Mouse (Mus musculus) liver, postnatal 0 days (tissue): Measurements from ENCODE around the gene Celsr1.

Experiments used
- CTCF ChIP-seq: sonication (generic); IDR thresholded peaks from 2 replicates; pipeline ENCODE4 v1.5.1; 2016; ENCODE audit warnings: antibody characterized with exemption, low read depth
- EP300 ChIP-seq: IDR thresholded peaks from 2 replicates; pipeline ENCODE4 v1.6.1; 2016; ENCODE audit warnings: antibody characterized with exemption, low read depth, mild to moderate bottlenecking

- no peak for TF ChIP-seq CTCF
- no peak for TF ChIP-seq EP300
Observed at GRCm38 (mm10) chr15:86082551-86082961, 49.0 kb upstream of the Celsr1 start.
